Mouse (Mus musculus) bone marrow macrophage, adult 2 months (primary cell): ENCODE data around the gene Obsl1.

Experiments
- CTCF ChIP-seq: IDR thresholded peaks from 2 replicates; pipeline ENCODE4 v1.5.1; 2012; ENCODE audit warnings: low read depth, mild to moderate bottlenecking, low read length, moderate library complexity
- POLR2A ChIP-seq: IDR thresholded peaks from 2 replicates; pipeline ENCODE4 v1.6.1; 2012; ENCODE audit warnings: mild to moderate bottlenecking, low read depth, low read length, borderline replicate concordance

DNA sequence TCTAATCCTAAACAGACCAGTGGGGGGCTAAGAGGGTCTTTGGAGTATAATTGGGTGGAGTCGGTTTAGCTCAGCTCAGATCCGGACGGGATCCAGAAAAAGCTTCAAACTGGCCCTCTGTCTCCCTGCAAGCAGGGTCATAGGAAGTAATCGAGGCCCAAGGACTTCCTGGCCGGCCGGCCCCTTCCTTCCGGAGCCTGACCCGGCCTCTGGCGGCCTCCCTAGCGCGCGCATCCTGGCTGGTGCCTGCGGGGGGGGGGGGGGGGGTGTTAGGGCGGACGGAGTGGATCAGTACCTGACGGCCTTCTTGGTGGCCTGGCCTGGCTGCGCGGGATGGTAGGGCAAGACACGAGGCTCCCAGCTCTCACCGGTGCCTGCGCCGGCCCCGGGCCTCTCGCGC lies 27.8 kb downstream of the Obsl1 start:
- no peak for TF ChIP-seq CTCF
- TF ChIP-seq POLR2A: no peak
